8 mouse cellular contexts compared by ENCODE assay signal in genomic region chr15:99705440-99706048, GRCm38 (mm10). TPM values are rescaled to one million over a fixed set of nuclear protein-coding genes. Genes with fewer than 3 reads are reported as not detected.
DNase-seq lines count a peak whose midpoint lies in the region; ATAC-seq lines count a peak whose summit lies in the region.

Gene Gm17349 (minus strand): TSS chr15:99705490.

- H3K4me3 ChIP-seq in embryonic facial prominence, embryonic 12.5 days: peak within 1 kb of the TSS; percentile 77; the same call in 1 of the 2 replicates

- DNase-seq in kidney, adult 18-20 months: peak; percentile 63
- no peak for DNase-seq in kidney, adult 11 months
- DNase-seq in adrenal gland, postnatal 25 days: peak; percentile 77
- DNase-seq in heart, postnatal 10 days: peak; percentile 71 to 86
- DNase-seq in kidney, postnatal 4 days: peak; percentile 75 to 83
- DNase-seq in spleen, postnatal 4 days (ENCODE audit: low spot score in 2 of 2): peak; percentile 62 to 87

- H3K27ac ChIP-seq in embryonic facial prominence, embryonic 12.5 days: peak within 1 kb of the TSS; percentile 46; the same call in 1 of the 2 replicates

- ATAC-seq in embryonic facial prominence, embryonic 12.5 days (ENCODE audit: insufficient number of reproducible peaks, insufficient read depth, low FRiP score, low TSS enrichment): no peak
- peak; percentile 59 for ATAC-seq in megakaryocyte progenitor cell, adult 5-6 weeks (replicated peaks; ENCODE audit: poor library complexity)

- intact Hi-C loops in heart, postnatal 10 days (cut with DNase I): no loop called here

- peaks cover 24% of the 10 kb centered on the region for H3K4me1 ChIP-seq in embryonic facial prominence, embryonic 12.5 days

- H3K27me3 ChIP-seq in embryonic facial prominence, embryonic 12.5 days: no peaks in the 10 kb centered on the region

- no peaks in the 10 kb centered on the region for H3K9me3 ChIP-seq in embryonic facial prominence, embryonic 12.5 days

- peak within 1 kb of the TSS; percentile 84 for H3K4me2 ChIP-seq in embryonic facial prominence, embryonic 12.5 days (replicated peaks)

- 59% methylated on average over 11 of the region's 11 CpGs for WGBS in embryonic facial prominence, embryonic 12.5 days

- peak within 1 kb of the TSS; percentile 86 for H3K9ac ChIP-seq in embryonic facial prominence, embryonic 12.5 days

- peaks cover 65% of the 10 kb centered on the region for H3K36me3 ChIP-seq in embryonic facial prominence, embryonic 12.5 days

RNA-seq across cellular contexts. Expression of gene Gm17349, which starts in this region (rescaled TPM):
- 30.4 and 43.7 TPM in 2 replicates for total RNA-seq in adrenal gland, postnatal 25 days (2021)
- polyA plus RNA-seq in embryonic facial prominence, embryonic 12.5 days (2016; fragmentation: Nextera tagmentation; extraction: Ambion mirVana): not detected in 2 replicates
- 1 to 10 TPM; 4.7 to 5.5 TPM for total RNA-seq in heart, postnatal 10 days (2021)
- total RNA-seq in megakaryocyte progenitor cell, adult 5-6 weeks (2015): not detected in 2 replicates
- total RNA-seq in megakaryocyte progenitor cell, adult 5-6 weeks (2017): not detected in 2 replicates

Comparison
In these comparisons a context has a peak if more than half of its experiments do, and no peak if none do; other contexts are left out.
1. RNA of gene Gm17349 (total RNA-seq): 30.4 to 43.7 TPM in adrenal gland, postnatal 25 days and 4.7 to 5.5 TPM in heart, postnatal 10 days; not detected in megakaryocyte progenitor cell, adult 5-6 weeks; every median in the first group is over 4 times any median in the second.
2. Peak in ATAC-seq in megakaryocyte progenitor cell, adult 5-6 weeks; RNA of the gene not detected or under 1 TPM.